Mouse (Mus musculus) embryonic fibroblast, embryonic 13.5 days (primary cell): ENCODE data around the gene Tgds.

ENCODE experiments used
- CTCF ChIP-seq: IDR thresholded peaks from 2 replicates; pipeline ENCODE4 v1.5.1; 2011; ENCODE audit warnings: mild to moderate bottlenecking, control low read depth, low read length, moderate library complexity, borderline replicate concordance; ENCODE audit not compliant: insufficient read depth
- POLR2A ChIP-seq: IDR thresholded peaks from 2 replicates; pipeline ENCODE4 v1.6.1; 2011; ENCODE audit warnings: low read depth, mild to moderate bottlenecking, control low read depth, low read length, moderate library complexity

GRCm38 (mm10) chr14:118180711-118181177 lies 48.2 kb upstream of the Tgds start:
- TF ChIP-seq POLR2A (peak; percentile 45), CTCF (no peak)
